Mouse (Mus musculus) forebrain, embryonic 11.5 days (tissue): ENCODE measurements around the gene Ubn2. TPM values are rescaled to one million over a fixed set of nuclear protein-coding genes. Genes with fewer than 3 reads are reported as not detected.
"Not testable (repeated sequence)": the region's sequence is repeated elsewhere in the genome, so short reads cannot be mapped to it uniquely, and the experiment has no call there.

Experiments
- ATAC-seq: fragments of 200-750 bp; cut with Nextera tagmentation; replicated peaks from 2 replicates; pipeline ENCODE4 v1.8.0; 2017; ENCODE audit warnings: moderate TSS enrichment; ENCODE audit not compliant: low FRiP score
- DNase-seq: peaks from one replicate; pipeline ENCODE4 v3.0.0-alpha.2; 2017; ENCODE audit warnings: low spot score
- H3K27ac ChIP-seq: fragments of 300-500 bp; sonication (generic); 2 replicates; pipeline ENCODE4 v1.5.1; 2014; ENCODE audit warnings: low read depth, low read length
- H3K27me3 ChIP-seq: fragments of 300-500 bp; sonication (generic); 2 replicates; pipeline ENCODE4 v1.6.1; 2014; ENCODE audit warnings: mild to moderate bottlenecking, low read length, mixed read lengths; ENCODE audit not compliant: control insufficient read depth, insufficient read depth
- H3K36me3 ChIP-seq: fragments of 300-500 bp; sonication (generic); 2 replicates; pipeline ENCODE4 v1.6.1; 2014; ENCODE audit warnings: mild to moderate bottlenecking, low read length, moderate library complexity, mixed read lengths; ENCODE audit not compliant: control insufficient read depth, insufficient read depth
- H3K4me1 ChIP-seq: fragments of 300-500 bp; sonication (generic); replicated peaks from 2 replicates; pipeline ENCODE4 v1.6.1; 2014; ENCODE audit warnings: low read length, mixed read lengths; ENCODE audit not compliant: control insufficient read depth, insufficient read depth
- H3K4me2 ChIP-seq: fragments of 300-500 bp; sonication (generic); 2 replicates; pipeline ENCODE4 v1.6.1; 2014; ENCODE audit warnings: low read depth, mild to moderate bottlenecking, low read length, moderate library complexity, mixed read lengths; ENCODE audit not compliant: severe bottlenecking
- H3K4me3 ChIP-seq: fragments of 300-500 bp; sonication (generic); 2 replicates; pipeline ENCODE4 v1.5.1; 2014; ENCODE audit warnings: low read depth, low read length
- H3K9ac ChIP-seq: fragments of 300-500 bp; sonication (generic); 2 replicates; pipeline ENCODE4 v1.6.1; 2014; ENCODE audit warnings: low read length
- H3K9me3 ChIP-seq: fragments of 300-500 bp; sonication (generic); 2 replicates; pipeline ENCODE4 v1.6.1; 2016; ENCODE audit warnings: low read length, mixed read lengths; ENCODE audit not compliant: control insufficient read depth
- WGBS: fragments of 180-500 bp; shearing (Covaris S2); extraction: QIAGEN DNeasy Blood & Tissue Kit; methylation state at CpG from one replicate; pipeline ENCODE4 v1.1.7; 2014; 5-methylcytosine and 5-hydroxymethylcytosine counted together
- polyA plus RNA-seq: library from polyadenylated mRNA; unstranded; fragments of >200 nt; fragmentation: Nextera tagmentation; extraction: Ambion mirVana; gene quantifications from 2 replicates; pipeline ENCODE4 v1.2.1, GENCODE M21; 2014

The Ubn2 gene
- 20.5 and 27.1 TPM in 2 replicates for polyA plus RNA-seq

GRCm38 (mm10) chr6:38433261-38434033 is at the start of gene Ubn2:
TSS of gene Ubn2 (plus strand) at chr6:38433950.
- Histone ChIP-seq H3K4me2 (peak within 1 kb of the TSS; percentile 89), H3K27me3 (no peaks in the 10 kb centered on the region), H3K9me3 (no peaks in the 10 kb centered on the region), H3K36me3 (no peaks in the 10 kb centered on the region), H3K9ac (peak within 1 kb of the TSS; percentile 91), H3K27ac (peak within 1 kb of the TSS; percentile 95), H3K4me3 (peak within 1 kb of the TSS; percentile 99), H3K4me1 (0 out of 2 replicates have a peak, but pooled peaks cover 1% of the 10 kb centered on the region)
- ATAC-seq (peak; percentile 98), DNase-seq (peak; percentile 99)
- WGBS: under 1% methylated on average over 64 of the region's 64 CpGs

GRCm38 (mm10) chr6:38389671-38390070 is 44.1 kb upstream of the Ubn2 start:
- no peaks in the 10 kb centered on the region for H3K27me3 ChIP-seq
- H3K4me3 ChIP-seq: no peak overlapping the region
- H3K4me1 ChIP-seq: no peaks in the 10 kb centered on the region
- no peak for DNase-seq
- no peaks in the 10 kb centered on the region; the same call in 1 of the 2 replicates for H3K36me3 ChIP-seq
- ATAC-seq: no peak
- H3K27ac ChIP-seq: no peak overlapping the region
- 80% methylated on average over 3 of the region's 3 CpGs for WGBS
- no peak overlapping the region for H3K9ac ChIP-seq
- H3K4me2 ChIP-seq: no peak overlapping the region
- no peaks in the 10 kb centered on the region for H3K9me3 ChIP-seq

GRCm38 (mm10) chr6:38432457-38432856 is 1.3 kb upstream of the Ubn2 start:
- not testable (repeated sequence) for ATAC-seq, DNase-seq
- H3K4me3 ChIP-seq: peak overlapping the region; percentile 99

GRCm38 (mm10) chr6:38434055-38435023 is 589 bp downstream of the Ubn2 start:
- Histone ChIP-seq H3K36me3 (no peaks in the 10 kb centered on the region), H3K4me3 (peak overlapping the region; percentile 99), H3K4me1 (0 out of 2 replicates have a peak, but pooled peaks cover 1% of the 10 kb centered on the region), H3K9ac (peak overlapping the region; percentile 91), H3K27me3 (no peaks in the 10 kb centered on the region), H3K9me3 (no peaks in the 10 kb centered on the region), H3K27ac (peak overlapping the region; percentile 95), H3K4me2 (peak overlapping the region; percentile 68)
- DNase-seq: peak; percentile 75
- peak; percentile 82 for ATAC-seq
- WGBS: under 1% methylated on average over 87 of the region's 118 CpGs

More at GRCm38 (mm10) chr6:38432457-38432856, 1.3 kb upstream of the Ubn2 start:
- not testable (repeated sequence) for H3K9me3 ChIP-seq, H3K27me3 ChIP-seq, H3K27ac ChIP-seq, H3K36me3 ChIP-seq, H3K4me1 ChIP-seq, H3K9ac ChIP-seq
- peak overlapping the region; percentile 89; the same call in 1 of the 2 replicates for H3K4me2 ChIP-seq
- 78% methylated on average over 5 of the region's 5 CpGs for WGBS

GRCm38 (mm10) chr6:38443842-38444241 is 10.1 kb downstream of the Ubn2 start:
- Histone ChIP-seq H3K9ac (no peak overlapping the region), H3K4me1 (no peaks in the 10 kb centered on the region), H3K36me3 (peaks cover 4% of the 10 kb centered on the region; the same call in 1 of the 2 replicates), H3K27me3 (no peaks in the 10 kb centered on the region), H3K27ac (no peak overlapping the region), H3K4me2 (no peak overlapping the region), H3K9me3 (no peaks in the 10 kb centered on the region), H3K4me3 (no peak overlapping the region)
- WGBS: 98% methylated on average over 3 of the region's 3 CpGs
- ATAC-seq (no peak), DNase-seq (no peak)

GRCm38 (mm10) chr6:38448295-38448694 is 14.5 kb downstream of the Ubn2 start:
- ATAC-seq: no peak
- Histone ChIP-seq H3K4me3 (no peak overlapping the region), H3K9ac (no peak overlapping the region), H3K4me1 (no peaks in the 10 kb centered on the region), H3K4me2 (no peak overlapping the region), H3K27me3 (no peaks in the 10 kb centered on the region), H3K9me3 (no peaks in the 10 kb centered on the region), H3K36me3 (peaks cover 4% of the 10 kb centered on the region; the same call in 1 of the 2 replicates), H3K27ac (no peak overlapping the region)
- WGBS: 92% methylated on average over 2 of the region's 2 CpGs
- no peak for DNase-seq

GRCm38 (mm10) chr6:38453049-38453448 is 19.3 kb downstream of the Ubn2 start:
- Histone ChIP-seq H3K4me2 (no peak overlapping the region), H3K4me3 (no peak overlapping the region), H3K4me1 (no peaks in the 10 kb centered on the region), H3K27ac (no peak overlapping the region), H3K9ac (no peak overlapping the region), H3K36me3 (no peaks in the 10 kb centered on the region; the same call in 1 of the 2 replicates), H3K27me3 (no peaks in the 10 kb centered on the region), H3K9me3 (no peaks in the 10 kb centered on the region)
- no peak for DNase-seq
- 94% methylated on average over 4 of the region's 4 CpGs for WGBS
- no peak for ATAC-seq

- H3K9me3 ChIP-seq, DNase-seq, H3K27me3 ChIP-seq, H3K4me1 ChIP-seq, H3K9ac ChIP-seq, H3K4me3 ChIP-seq, ATAC-seq, H3K4me2 ChIP-seq, H3K27ac ChIP-seq, H3K36me3 ChIP-seq: not testable (repeated sequence)
These were observed 22.7 kb downstream of the Ubn2 start for GRCm38 (mm10) chr6:38456425-38456824.
